Mouse (Mus musculus): ENCODE measurements around the gene Mtus2. TPM values are rescaled to one million over a fixed set of nuclear protein-coding genes. Genes with fewer than 3 reads are reported as not detected.

Mtus2 gene
- polyA plus RNA-seq, 1 experiment from 2014 or later: 1.6 TPM

DNA sequence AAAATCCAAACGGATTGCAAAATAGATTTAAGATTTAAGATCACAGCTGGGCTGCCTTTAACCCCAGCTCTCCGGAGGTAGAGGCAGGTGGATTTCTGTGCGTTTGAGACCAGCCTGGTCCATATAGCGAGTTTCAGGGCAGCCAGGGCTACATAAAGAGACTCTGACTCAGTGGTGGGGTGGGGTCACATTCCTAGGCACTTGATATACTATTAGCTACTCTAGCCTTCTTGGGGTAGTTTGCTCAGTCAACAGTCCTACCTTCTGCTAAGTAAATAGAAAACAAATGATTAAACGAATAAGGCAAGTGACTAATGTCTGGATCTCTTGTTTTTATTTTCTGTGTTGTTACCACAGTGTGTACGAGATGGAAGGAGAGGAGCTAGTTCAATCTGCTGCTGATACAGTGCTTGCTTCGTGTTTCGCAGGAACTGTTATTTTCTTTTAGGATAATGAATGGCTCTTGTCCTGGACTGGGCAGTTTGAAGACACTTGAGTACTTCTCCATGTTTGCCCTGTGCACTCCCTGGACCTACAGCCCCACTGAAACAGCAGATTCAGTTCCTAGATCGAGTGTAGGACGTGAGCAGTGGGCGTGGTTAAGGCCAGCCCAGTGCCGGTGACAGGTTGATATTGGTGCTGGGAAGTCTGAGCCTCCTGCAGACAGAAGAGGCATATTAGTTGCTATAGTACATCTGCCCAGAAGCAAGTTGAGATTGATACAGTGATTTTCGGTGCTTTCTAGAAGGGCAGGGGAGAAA, 6.9 kb downstream of the Mtus2 start:
- ATAC-seq: no peak
- Histone ChIP-seq H3K27ac (ENCODE audit: low read depth) (no peak overlapping the region), H3K4me3 (ENCODE audit: low read depth, low read length) (no peak overlapping the region), H3K4me1 (ENCODE audit: insufficient read depth) (no peaks in the 10 kb centered on the region), H3K27me3 (ENCODE audit: insufficient read depth, low read length) (0 out of 2 replicates have a peak, but pooled peaks cover 3% of the 10 kb centered on the region), H3K4me2 (ENCODE audit: low read depth, low read length) (no peak overlapping the region), H3K9ac (replicated peaks) (no peak overlapping the region), H3K9me3 (ENCODE audit: low read length) (no peaks in the 10 kb centered on the region), H3K36me3 (replicated peaks; ENCODE audit: insufficient read depth, low read length) (no peaks in the 10 kb centered on the region)
- TF ChIP-seq CTCF (IDR thresholded peaks at IDR 0.05; ENCODE audit: low read depth) (no peak), EP300 (IDR thresholded peaks at IDR 0.05; ENCODE audit: low read depth) (no peak)
- 50% methylated on average over 13 of the region's 13 CpGs for WGBS (ENCODE audit: insufficient replicate concordance)
- DNase-seq: no peak

DNA sequence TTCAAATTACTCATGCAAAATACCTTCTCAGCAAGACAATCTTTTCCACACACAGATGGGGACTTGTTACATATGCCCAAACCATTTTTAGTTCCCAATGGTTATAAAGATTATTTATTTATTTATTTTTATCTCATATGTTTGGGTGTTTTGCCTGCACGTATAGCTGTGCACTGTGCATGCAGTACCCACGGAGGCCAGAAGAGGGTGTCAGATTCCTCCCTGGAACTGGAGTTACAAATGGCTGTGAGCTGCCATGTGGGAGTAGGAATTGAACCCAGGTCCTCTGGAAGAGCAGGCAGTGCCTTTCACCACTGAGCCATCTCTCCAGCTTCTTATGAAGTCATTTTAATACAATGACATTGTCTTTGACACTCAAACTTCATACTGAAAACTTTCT, 7.7 kb downstream of the Mtus2 start:
- 48% methylated on average over 2 of the region's 2 CpGs for WGBS (ENCODE audit: insufficient replicate concordance)
- no peak for ATAC-seq
- Histone ChIP-seq H3K4me2 (ENCODE audit: low read depth, low read length) (no peak overlapping the region), H3K27me3 (ENCODE audit: insufficient read depth, low read length) (0 out of 2 replicates have a peak, but pooled peaks cover 3% of the 10 kb centered on the region), H3K4me1 (ENCODE audit: insufficient read depth) (no peaks in the 10 kb centered on the region), H3K9me3 (ENCODE audit: low read length) (no peaks in the 10 kb centered on the region), H3K36me3 (replicated peaks; ENCODE audit: insufficient read depth, low read length) (no peaks in the 10 kb centered on the region), H3K4me3 (ENCODE audit: low read depth, low read length) (no peak overlapping the region), H3K9ac (replicated peaks) (no peak overlapping the region), H3K27ac (ENCODE audit: low read depth) (no peak overlapping the region)
- peak; percentile 33 for DNase-seq
- TF ChIP-seq CTCF (IDR thresholded peaks at IDR 0.05; ENCODE audit: low read depth) (peak; percentile 47), EP300 (IDR thresholded peaks at IDR 0.05; ENCODE audit: low read depth) (no peak)

DNA sequence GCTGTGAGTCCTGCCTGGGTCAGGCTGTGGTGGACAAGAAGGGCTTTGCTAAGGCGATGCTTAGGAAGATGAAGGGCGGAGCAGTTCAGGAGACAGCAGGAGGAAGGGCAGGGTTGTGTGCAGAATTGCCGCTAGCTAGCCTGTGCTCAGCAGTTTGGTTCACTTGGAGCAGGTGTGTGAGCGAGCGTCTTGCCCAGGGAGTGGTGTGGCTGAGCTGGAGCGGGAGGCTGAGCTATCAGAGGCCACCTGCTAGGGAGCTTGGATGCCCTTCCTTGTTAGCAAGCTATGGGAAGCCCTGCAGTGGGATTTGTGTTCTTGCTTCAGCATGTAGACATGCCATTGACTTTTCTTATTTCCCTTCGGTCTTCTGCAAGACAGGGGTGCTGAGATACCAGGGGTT, 9.5 kb downstream of the Mtus2 start:
- Histone ChIP-seq H3K9ac (replicated peaks) (no peak overlapping the region), H3K4me3 (ENCODE audit: low read depth, low read length) (no peak overlapping the region), H3K9me3 (ENCODE audit: low read length) (no peaks in the 10 kb centered on the region), H3K27me3 (ENCODE audit: insufficient read depth, low read length) (0 out of 2 replicates have a peak, but pooled peaks cover 3% of the 10 kb centered on the region), H3K27ac (ENCODE audit: low read depth) (no peak overlapping the region), H3K4me2 (ENCODE audit: low read depth, low read length) (no peak overlapping the region), H3K36me3 (replicated peaks; ENCODE audit: insufficient read depth, low read length) (no peaks in the 10 kb centered on the region), H3K4me1 (ENCODE audit: insufficient read depth) (no peaks in the 10 kb centered on the region)
- 73% methylated on average over 7 of the region's 7 CpGs for WGBS (ENCODE audit: insufficient replicate concordance)
- DNase-seq (no peak), ATAC-seq (no peak)
- TF ChIP-seq EP300 (IDR thresholded peaks at IDR 0.05; ENCODE audit: low read depth): no peak
- no peak for TF ChIP-seq CTCF (IDR thresholded peaks at IDR 0.05; ENCODE audit: low read depth)

DNA sequence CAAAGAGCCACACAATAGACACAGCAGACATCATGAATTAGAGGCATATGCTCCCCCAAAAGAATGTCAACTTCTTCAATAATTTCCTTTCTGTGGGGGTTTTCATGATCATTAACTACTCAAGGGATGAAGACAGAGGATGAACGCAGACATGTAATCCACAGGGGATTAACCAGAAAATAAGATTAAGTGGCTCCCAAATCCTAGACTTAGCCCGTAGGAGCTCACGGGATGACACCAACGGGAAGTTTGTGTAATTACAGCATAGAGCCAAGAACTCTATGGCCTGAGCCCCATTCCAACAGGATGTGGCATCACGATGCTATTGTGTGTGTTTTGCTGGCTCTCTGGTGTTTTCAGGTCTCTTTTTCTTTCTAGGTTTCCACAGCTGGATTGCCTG, 12.4 kb downstream of the Mtus2 start:
- no peak for ATAC-seq
- TF ChIP-seq EP300 (IDR thresholded peaks at IDR 0.05; ENCODE audit: low read depth): no peak
- TF ChIP-seq CTCF (IDR thresholded peaks at IDR 0.05; ENCODE audit: low read depth): no peak
- 80% methylated on average over 5 of the region's 5 CpGs for WGBS (ENCODE audit: insufficient replicate concordance)

DNA sequence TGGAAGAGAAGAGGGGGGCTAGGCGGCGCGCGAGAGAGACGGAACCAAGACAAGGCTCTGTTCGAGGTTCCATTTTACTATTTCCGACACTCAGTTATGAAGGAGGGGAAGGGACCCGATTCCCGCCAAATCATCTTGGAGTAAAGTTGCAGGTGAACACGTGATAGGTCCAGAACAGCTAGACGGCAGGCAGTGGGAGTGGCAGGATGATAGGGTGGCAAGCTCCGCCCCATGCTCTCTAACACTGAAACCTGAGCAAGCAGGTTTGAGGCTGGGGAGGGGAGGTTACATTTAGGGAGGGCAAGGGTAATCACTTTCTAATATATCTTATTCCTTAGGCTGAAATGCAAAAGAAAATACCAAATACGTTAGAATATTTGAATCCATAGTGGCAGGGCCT, 18.9 kb downstream of the Mtus2 start:
- H3K9me3 ChIP-seq (ENCODE audit: low read length): no peaks in the 10 kb centered on the region
- H3K4me3 ChIP-seq (ENCODE audit: low read depth, low read length): no peak overlapping the region
- H3K27me3 ChIP-seq (ENCODE audit: insufficient read depth, low read length): no peaks in the 10 kb centered on the region
- 56% methylated on average over 13 of the region's 13 CpGs for WGBS (ENCODE audit: insufficient replicate concordance)
- no peaks in the 10 kb centered on the region for H3K36me3 ChIP-seq (replicated peaks; ENCODE audit: insufficient read depth, low read length)
- no peak overlapping the region for H3K9ac ChIP-seq (replicated peaks)
- DNase-seq (no peak), ATAC-seq (no peak)
- TF ChIP-seq CTCF (IDR thresholded peaks at IDR 0.05; ENCODE audit: low read depth) (no peak), EP300 (IDR thresholded peaks at IDR 0.05; ENCODE audit: low read depth) (no peak)
- no peaks in the 10 kb centered on the region for H3K4me1 ChIP-seq (ENCODE audit: insufficient read depth)
- no peak overlapping the region for H3K4me2 ChIP-seq (ENCODE audit: low read depth, low read length)
- no peak overlapping the region for H3K27ac ChIP-seq (ENCODE audit: low read depth)

More for the DNA sequence above, 12.4 kb downstream of the Mtus2 start:
- no peak overlapping the region for H3K4me3 ChIP-seq (ENCODE audit: low read depth, low read length)
- H3K27me3 ChIP-seq (ENCODE audit: insufficient read depth, low read length): no peaks in the 10 kb centered on the region
- H3K4me1 ChIP-seq (ENCODE audit: insufficient read depth): no peaks in the 10 kb centered on the region
- H3K9me3 ChIP-seq (ENCODE audit: low read length): no peaks in the 10 kb centered on the region
- no peak overlapping the region for H3K9ac ChIP-seq (replicated peaks)
- H3K4me2 ChIP-seq (ENCODE audit: low read depth, low read length): no peak overlapping the region
- H3K27ac ChIP-seq (ENCODE audit: low read depth): no peak overlapping the region
- H3K36me3 ChIP-seq (replicated peaks; ENCODE audit: insufficient read depth, low read length): no peaks in the 10 kb centered on the region
- no peak for DNase-seq

DNA sequence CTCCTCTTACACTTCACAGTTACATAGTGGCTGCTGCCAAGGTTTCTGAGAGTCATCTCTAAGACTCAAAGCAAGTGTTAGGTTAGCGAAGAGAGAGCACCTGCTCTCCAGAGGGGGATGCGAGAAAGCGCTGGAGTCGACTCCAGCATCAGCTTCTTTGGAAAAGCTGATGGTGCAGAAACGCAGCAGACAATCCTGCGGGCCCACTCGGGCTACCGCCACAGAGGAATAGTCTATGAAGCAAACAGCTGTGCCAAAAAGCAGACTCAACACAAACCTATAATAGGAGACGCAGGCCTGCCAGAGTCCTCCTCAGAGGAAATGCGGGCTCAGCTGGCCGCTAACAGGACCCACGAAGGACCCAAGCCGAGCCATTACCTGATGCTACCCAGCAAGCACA, 23.5 kb downstream of the Mtus2 start:
- Histone ChIP-seq H3K4me1 (ENCODE audit: insufficient read depth) (no peaks in the 10 kb centered on the region), H3K36me3 (replicated peaks; ENCODE audit: insufficient read depth, low read length) (no peaks in the 10 kb centered on the region), H3K27ac (ENCODE audit: low read depth) (no peak overlapping the region), H3K9me3 (ENCODE audit: low read length) (no peaks in the 10 kb centered on the region), H3K4me3 (ENCODE audit: low read depth, low read length) (no peak overlapping the region), H3K9ac (replicated peaks) (no peak overlapping the region), H3K27me3 (ENCODE audit: insufficient read depth, low read length) (no peaks in the 10 kb centered on the region), H3K4me2 (ENCODE audit: low read depth, low read length) (no peak overlapping the region)
- DNase-seq (no peak), ATAC-seq (no peak)
- WGBS (ENCODE audit: insufficient replicate concordance): 85% methylated on average over 13 of the region's 13 CpGs
- TF ChIP-seq EP300 (IDR thresholded peaks at IDR 0.05; ENCODE audit: low read depth) (no peak), CTCF (IDR thresholded peaks at IDR 0.05; ENCODE audit: low read depth) (no peak)

Data from liver, postnatal 0 days (tissue).